Mouse (Mus musculus) gastrocnemius, postnatal 10 days (tissue): ENCODE data around the gene Gm10220. TPM values are rescaled to one million over a fixed set of nuclear protein-coding genes. Genes with fewer than 3 reads are reported as not detected.
"Not testable (repeated sequence)": the region's sequence is repeated elsewhere in the genome, so short reads cannot be mapped to it uniquely, and the experiment has no call there.

Experiments
- DNase-seq: peaks from one replicate; pipeline ENCODE4 v3.0.0; 2021; ENCODE audit warnings: mixed read lengths
- long read RNA-seq, 2 experiments: library from polyadenylated mRNA; stranded (forward); transcript quantifications; one replicate each; pipeline ENCODE4 v2.0.0; 2021
- total RNA-seq, 2 experiments: library from RNA; stranded (reverse); gene quantifications; 2 replicates each; pipeline ENCODE4 v1.2.3; 2021

The Gm10220 gene
- total RNA-seq = not detected
- long read RNA-seq, experiment 1 = 0 reads
- long read RNA-seq, experiment 2 = 0 reads

DNA sequence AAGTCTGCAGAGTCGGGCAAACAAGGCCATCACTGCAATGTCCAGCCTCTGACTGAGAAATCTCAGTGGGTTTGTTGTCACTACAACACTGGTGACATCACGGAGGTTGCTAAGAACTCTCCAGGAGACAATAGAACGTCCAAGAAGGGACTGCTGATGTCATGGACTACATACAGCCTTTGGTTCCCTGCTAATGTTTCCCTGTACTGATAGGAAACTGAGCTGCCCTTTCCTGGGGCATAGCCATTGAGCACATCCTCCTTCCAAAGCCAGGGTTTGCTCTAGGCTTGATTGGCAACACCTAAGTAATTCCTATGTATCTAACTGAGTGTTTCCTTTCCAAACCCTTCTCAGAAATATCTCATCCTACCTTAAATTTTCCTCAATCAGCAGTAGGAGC is at the start of gene Gm10220:
Gene Gm10220 (minus strand): TSS at position 101 of the 400 bp plus-strand sequence.
- not testable (repeated sequence) for DNase-seq

DNA sequence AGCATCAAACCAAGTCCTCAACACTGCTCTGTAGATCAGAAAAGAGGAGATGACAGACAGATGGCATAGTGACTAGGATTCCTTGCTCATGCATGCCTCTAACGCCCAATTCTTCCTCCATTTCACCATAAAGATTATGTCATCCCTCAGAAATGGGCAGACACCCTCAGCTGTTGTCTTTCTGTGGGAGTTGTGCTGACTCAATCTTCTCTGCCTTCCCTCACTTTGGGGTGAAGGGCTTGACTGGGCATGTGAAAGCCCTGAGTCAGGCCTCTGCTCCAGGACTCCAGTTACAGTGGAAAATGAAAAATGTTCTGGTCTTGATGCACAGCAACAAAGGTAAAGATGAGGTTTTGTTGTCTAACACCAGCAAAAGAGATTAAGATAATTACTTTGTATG is 48.6 kb upstream of the Gm10220 start:
- DNase-seq = no peak

DNA sequence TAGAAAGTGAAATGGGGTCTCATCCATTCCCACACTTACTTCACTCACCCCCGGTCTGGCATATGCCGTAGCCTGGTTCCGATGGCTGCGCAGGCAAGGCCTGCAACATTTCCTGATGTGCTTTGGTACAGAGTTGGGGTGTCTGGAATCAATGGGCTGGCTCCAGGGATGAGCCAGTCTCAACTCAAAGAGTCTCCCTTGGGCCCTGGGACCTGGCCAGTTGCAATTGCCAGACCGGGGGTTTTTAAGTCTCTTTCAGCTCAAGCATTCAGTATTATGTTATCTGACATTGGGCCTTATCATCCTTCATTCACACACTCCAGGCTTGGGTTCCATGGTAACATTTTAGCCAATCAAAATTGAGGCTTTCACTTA is 44.6 kb upstream of the Gm10220 start:
- DNase-seq = no peak

DNA sequence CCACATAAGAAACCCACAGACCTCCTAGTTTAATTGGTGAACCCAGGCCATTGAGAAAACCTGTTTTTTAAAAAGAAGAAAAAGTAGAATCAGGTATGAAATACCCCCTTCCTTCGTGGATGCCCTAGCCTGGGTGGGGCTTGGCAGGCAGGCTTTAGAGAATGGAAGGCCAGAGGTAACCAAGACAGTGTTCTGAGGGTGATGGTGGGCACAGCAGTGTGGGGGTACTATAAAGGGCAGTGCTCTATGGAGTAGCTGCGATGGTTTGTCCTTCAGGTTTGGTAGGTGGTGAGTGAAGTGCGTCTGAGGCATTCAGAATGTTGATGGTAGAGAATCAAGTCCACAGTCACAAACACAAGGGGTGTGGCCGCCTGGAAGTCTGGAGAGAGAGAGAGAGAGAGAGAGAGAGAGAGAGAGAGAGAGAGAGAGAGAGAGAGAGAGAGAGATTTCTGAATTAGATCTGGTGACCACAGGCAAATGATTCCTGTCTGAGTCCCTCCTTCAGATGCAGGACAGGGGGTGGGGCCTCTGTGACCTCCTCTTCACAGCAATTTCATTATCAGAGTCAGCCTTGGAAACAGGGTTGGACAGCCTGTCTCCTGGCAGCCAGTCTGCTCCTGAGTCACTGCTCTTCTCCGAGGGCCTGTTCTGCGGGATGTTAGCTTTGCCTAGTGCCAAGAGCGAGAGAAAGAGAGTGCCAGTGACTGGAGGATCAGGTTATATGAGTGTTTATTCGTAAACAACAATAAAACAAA is 44.0 kb upstream of the Gm10220 start:
- DNase-seq = peak; percentile 8

DNA sequence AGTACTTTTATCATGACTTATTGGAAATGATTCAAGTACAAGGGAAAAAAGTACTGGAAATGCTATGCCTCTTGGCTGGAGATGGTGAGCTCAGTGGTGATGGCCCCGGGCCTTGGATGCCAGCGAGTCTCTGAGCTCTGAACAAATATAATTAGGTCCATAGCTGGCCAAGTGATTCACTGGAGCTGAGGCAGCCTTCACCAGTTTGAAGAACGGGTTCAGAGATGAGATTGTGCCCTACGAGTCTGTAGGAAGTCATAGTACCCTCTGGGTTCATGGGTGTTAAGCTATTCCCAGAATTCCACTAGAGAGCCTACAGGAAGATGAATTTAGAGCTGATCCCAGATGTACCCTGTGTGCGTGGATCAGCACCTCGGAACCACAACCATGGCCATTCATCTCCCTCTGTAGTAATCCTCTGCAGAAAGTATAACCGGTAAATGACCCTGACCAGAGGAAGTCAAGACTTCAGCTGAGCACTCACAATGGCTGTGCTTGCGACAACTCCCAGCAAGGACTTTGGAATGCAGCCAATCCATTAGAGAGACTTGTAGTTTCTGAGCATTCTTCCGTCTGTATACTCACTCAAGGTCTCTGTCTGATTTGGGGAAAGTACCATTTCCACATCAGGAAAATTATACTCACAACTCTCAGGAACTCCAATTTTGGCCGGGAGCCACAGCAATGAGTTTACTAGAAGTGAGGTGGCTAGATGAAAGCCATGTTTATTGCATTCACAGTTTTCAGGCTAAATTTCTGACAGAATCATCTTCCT is 36.4 kb upstream of the Gm10220 start:
- peak; percentile 23 for DNase-seq

DNA sequence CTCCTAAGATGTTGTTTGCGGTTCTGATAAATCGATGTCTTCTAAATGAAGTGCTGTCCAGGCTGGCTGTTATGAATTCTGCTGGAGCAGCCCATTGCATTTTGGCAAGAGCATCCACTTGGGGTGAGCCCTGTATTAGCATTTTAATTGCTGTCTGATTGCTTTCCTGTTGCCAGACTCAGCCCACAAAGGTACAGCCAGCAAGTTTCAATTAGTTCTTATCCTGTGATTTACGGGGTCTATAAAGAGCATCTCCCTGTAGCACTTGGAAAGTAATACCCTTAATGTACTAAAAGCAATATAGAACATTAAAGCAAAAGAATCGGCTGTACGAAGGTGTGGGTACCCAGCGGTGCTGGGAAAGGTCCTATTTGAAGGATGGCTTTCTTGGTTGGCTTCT is 21.7 kb upstream of the Gm10220 start:
- DNase-seq = no peak

DNA sequence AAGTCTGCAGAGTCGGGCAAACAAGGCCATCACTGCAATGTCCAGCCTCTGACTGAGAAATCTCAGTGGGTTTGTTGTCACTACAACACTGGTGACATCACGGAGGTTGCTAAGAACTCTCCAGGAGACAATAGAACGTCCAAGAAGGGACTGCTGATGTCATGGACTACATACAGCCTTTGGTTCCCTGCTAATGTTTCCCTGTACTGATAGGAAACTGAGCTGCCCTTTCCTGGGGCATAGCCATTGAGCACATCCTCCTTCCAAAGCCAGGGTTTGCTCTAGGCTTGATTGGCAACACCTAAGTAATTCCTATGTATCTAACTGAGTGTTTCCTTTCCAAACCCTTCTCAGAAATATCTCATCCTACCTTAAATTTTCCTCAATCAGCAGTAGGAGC is 16.0 kb downstream of the Gm10220 start, which contains the start of gene 5031410I06Rik:
Gene 5031410I06Rik (minus strand): TSS at position 101 of the 400 bp plus-strand sequence.
- not testable (repeated sequence) for DNase-seq

DNA sequence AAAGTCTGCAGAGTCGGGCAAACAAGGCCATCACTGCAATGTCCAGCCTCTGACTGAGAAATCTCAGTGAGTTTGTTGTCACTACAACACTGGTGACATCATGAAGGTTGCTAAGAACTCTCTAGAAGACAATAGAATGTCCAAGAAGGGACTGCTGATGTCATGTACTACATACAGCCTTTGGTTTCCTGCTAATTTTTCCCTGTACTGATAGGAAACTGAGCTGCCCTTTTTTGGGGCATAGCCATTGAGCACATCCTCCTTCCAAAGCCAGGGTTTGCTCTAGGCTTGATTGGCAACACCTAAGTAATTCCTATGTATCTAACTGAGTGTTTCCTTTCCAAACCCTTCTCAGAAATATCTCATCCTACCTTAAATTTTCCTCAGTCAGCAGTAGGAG is 32.0 kb downstream of the Gm10220 start, which contains the start of gene Gm10471:
Gene Gm10471 (minus strand): TSS at position 101 of the 400 bp plus-strand sequence.
- not testable (repeated sequence) for DNase-seq

DNA sequence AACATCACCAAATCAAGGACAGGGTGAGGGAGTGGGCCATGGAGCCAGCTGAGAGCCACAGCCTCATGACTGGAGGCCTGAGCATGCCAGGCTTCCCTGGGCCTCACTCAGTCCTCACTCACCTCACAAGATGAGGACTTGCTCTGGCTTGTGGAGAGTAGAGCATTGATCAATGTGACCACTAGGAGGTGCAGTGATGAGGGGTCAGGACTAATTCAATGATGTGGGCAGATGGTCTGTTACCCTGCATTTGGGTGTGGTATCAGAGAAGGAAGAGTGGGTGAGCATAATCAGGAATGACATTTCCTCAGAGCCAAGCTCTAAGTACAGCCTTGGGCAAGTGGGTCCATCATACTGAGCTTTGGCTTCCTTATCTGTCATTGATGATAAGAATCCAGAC is 42.2 kb downstream of the Gm10220 start:
- not testable (repeated sequence) for DNase-seq

DNA sequence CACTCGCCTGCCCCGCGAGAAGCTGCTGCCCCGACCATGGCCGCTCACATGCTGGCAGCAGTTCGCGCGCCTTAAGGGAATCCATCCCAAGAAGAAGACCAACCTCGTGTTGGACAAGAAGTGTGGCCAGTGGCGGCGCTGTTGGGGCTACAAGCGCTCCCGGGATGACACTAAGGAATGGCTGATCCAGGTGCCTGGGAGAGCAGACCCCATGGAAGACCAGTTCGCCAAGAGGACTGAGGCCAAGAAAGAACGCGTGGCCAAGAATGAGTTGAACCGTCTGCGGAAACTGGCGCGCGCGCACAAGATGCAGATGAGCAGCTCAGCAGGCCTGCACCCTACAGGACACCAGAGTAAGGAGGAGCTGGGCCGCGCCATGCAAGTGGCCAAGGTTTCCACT is 50.5 kb downstream of the Gm10220 start:
- peak; percentile 2 for DNase-seq

Other genes with a start within 250 kb of the Gm10220 start
- not detected for gene Gm21663, start 179.0 kb downstream of the Gm10220 start, total RNA-seq
- not detected for gene Gm21671, start 167.0 kb downstream of the Gm10220 start, total RNA-seq
- gene Gm21680, start 148.8 kb downstream of the Gm10220 start, total RNA-seq = not detected
- not detected for gene Gm21698, start 132.8 kb downstream of the Gm10220 start, total RNA-seq
- not detected for gene Gm1979, start 116.6 kb downstream of the Gm10220 start, total RNA-seq
- gene Gm5862, start 98.5 kb downstream of the Gm10220 start, total RNA-seq = not detected
- not detected for gene Speer4a, start 81.9 kb downstream of the Gm10220 start, total RNA-seq
- not detected for gene Gm7347, start 62.8 kb downstream of the Gm10220 start, total RNA-seq
- gene Gm10471, start 32.1 kb downstream of the Gm10220 start, total RNA-seq = not detected
- gene 5031410I06Rik, start 16.1 kb downstream of the Gm10220 start, total RNA-seq = not detected
- not detected for gene Gm7361, start 136.3 kb upstream of the Gm10220 start, total RNA-seq